Mouse (Mus musculus): ENCODE measurements at regions not wholly inside any gene's neighbourhood (a gene's known extent, or its start where the extent isn't known, plus 50 kb on each side); places are given as distances from the start of the nearest gene placed in this dataset.

- TF ChIP-seq POLR2A (IDR thresholded peaks at IDR 0.05; ENCODE audit: borderline replicate concordance, control insufficient read depth, low read depth, low read length) (no peak), CTCF (IDR thresholded peaks at IDR 0.05; ENCODE audit: control insufficient read depth, insufficient read depth, low read length) (no peak)
Measured at GRCm38 (mm10) chr10:17552277-17552676, 170.7 kb upstream of the Cited2 start.

Measured in bone marrow, adult 2 months (tissue).